Mouse (Mus musculus) T-helper 1 cell (primary cell): ENCODE data around the gene Crtam.

Experiments used
- in situ Hi-C: fragments of 300-600 bp; cut with MboI, MseI; formaldehyde crosslinking; loops from one replicate; pipeline ENCODE4 v1.15.1; 2025; ENCODE audit warnings: high pct_unique_total_duplicates

The Crtam gene

DNA sequence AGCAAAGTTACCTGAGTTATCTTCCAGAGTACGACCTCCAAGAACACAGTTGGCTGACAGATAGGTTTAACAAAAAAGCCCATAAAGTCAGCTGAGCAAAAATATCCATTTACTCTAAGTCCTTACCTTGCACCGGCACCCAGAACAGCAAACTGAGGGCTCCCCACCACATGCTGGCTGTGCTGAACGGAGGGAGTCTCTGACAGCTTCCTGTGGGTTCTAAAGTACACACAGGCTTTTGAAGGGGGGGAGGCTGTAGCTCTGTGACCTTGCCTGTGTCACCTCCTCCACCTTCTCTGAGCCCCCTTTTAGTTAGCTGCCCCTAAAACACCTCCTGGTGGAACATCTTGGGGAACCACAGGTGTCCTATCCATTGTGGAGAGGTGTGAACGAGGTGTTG is at the start of gene Crtam:
Gene Crtam, minus strand, starts transcription at position 214 of the 400 bp plus-strand sequence.
- in situ Hi-C loops, result no loop called here

DNA sequence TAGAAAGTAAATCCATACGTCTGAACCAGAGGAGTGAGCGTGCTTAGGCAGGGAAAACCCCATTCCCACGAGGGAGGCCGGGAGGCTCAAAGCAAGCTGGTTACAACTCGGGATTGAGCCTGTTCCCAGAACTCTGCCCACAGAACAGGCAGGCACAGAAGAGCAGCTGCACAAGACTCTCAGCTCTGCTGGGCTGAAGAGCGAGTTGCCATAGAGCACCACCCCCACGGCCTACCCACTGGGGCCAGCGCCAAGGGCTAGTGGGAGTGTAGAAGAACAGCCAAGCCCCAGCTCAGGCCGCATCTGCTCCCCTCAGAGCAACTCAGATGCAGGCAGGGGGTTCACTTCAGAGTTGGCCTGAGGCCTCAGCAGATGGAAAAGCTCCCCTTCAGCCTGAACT is 49.7 kb upstream of the Crtam start:
- in situ Hi-C loops, result no loop called here

DNA sequence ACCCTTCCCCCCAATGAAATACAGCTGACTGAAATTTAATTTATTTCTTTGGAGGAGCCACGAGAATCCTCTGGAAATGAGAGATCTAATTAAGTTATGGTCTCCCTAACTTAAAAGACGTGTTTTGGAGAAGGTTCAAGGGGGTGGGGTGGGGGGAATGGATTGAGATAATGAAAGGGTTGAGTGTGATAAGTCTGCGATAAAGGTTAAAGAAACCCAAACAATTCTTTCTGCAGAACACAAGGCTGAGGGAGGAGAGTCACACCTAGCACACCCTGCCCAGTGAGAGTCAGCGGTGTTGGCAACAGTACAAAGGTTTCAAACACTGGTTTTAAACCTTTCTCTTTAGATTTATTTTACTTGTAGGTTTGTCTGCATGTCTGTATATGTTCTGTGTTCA is 49.0 kb upstream of the Crtam start:
- in situ Hi-C loops, result no loop called here

DNA sequence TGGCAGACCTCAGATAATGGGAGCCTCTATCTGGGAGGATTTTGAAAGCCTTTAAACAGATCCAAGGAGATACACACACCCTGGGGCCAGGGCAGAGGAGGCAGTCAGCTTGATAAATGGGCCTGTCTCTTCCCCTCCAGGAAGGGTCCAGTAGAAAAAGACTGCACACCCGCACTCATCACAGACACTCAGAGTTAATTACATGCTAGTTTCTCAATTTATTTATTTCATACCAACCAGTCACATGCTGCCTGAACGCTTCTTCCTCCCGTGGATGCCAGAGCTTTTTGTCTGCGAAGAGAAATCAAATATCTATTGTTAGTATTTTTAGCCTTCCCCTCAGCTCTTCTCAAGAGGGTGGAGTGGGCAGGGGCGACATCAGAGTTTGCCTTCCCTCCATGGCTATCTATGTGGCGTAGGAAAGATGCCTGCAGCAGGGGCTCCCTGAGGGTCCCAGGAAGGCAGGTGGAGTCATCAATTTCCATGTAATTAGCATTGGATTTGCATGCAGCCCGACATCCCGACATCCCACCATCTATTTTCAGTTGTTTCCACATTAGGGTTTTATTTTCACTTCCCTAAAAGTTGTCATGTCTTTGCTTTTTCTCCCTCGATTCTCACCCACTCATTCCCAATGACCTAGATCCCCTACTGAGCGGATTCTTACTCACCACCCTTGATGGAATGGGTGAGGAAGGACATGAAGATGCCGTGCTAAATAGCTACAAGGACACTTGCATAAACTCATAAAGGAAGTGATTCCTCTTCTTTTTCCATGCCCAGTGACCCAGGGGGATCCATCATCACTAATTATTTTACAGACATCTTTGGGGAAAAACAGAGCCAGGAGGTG is 46.9 kb upstream of the Crtam start:
- in situ Hi-C loops, result no loop called here

DNA sequence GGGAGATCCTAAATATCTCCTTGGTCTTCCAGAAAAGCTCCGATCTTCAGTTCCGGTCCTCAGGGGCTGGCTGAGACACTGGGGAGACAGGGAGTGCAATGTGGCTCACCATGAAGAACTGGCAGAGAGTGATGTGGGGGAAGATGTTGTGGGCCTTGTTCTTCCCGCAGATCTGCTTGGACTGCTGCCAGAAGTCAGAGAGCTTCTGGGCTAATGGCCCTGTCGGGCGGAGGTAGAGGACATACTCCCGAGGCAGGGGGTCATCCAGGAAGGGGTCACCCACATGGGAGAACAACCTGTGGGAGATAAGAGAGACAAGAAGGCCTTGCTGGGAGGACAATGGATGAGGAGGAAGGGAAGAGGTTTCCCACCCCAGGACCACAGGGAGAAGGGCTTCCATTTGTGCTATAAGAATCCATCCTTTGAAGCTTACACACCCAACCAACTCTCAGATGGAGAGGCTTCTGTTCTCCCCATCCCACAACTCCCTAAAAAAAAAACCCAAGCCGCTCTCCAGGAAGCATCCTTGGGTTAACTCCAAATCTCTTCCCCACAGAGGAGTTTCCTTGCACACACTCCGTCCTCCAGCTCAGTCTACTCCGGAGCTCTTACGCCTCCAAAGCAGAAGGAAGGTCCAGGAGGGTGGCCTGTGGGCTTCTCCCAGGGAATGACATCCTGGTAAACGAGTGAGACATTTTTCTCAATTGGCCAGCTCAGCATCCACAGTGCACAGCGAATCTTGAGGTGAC is 46.1 kb upstream of the Crtam start:
- in situ Hi-C loops, result no loop called here

DNA sequence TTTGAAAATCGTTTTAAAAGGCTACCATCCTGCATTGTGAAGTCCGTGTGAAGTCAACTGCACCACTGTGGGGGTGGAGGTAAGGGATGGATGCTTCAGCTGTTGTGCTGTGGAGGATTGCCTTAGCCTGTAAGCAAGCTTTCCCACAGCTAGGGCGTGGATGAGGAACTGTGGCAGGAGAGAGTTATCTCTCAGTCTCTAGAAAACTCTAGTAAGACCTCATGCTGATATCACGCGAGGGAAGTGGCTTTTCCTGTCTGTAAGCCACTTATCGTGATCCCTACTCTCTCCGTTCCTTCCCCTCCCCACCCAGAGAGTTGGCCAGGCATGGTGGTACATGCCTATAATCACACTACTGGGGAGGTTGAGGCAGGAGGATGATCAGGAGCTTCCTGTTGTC is 44.9 kb upstream of the Crtam start:
- in situ Hi-C loops, result loop anchor here (5.0 kb wide), 1 partner anchor 133 kb away; no protein-coding TSS in a partner anchor

DNA sequence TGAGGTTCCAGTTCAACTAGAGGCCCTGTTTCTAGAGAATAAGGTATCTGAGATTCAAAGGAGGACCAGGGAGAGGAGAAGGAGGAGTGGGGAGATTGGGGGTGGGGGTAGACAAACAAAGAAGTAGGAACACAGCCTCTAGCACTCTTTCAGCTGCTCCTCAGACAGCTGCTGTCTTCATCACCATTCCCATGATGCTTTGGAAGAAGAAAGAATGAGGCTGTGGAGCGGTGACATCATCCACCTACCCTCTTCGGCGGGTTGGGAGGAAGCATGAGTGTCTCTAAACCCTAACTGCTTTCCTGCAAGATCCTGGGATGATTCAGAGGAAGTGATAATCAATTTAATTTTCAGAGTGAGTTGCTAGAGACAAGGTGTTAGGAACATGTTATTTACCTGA is 44.4 kb upstream of the Crtam start:
- in situ Hi-C loops, result loop anchor here (5.0 kb wide), 1 partner anchor 133 kb away; no protein-coding TSS in a partner anchor

DNA sequence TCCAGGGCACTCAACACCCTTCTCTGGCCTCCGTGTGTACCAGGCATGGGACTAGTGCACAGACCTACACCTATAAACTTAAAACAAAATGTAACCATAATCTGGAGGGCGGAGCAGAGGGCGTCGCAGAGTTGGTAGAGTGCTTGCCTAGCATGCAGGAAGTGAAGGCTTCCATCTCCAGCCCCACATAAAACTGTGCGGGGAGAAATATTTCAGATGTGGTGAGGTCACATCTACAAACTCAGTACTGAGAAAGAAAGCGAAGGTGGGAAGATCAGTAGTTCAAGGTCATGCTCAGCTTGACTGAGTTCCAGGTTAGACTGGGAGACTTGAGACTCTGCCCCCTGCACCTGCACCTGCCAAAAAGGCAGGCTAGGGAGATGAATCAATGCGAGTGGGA is 43.8 kb upstream of the Crtam start:
- in situ Hi-C loops, result loop anchor here (5.0 kb wide), 1 partner anchor 134 kb away; no protein-coding TSS in a partner anchor

DNA sequence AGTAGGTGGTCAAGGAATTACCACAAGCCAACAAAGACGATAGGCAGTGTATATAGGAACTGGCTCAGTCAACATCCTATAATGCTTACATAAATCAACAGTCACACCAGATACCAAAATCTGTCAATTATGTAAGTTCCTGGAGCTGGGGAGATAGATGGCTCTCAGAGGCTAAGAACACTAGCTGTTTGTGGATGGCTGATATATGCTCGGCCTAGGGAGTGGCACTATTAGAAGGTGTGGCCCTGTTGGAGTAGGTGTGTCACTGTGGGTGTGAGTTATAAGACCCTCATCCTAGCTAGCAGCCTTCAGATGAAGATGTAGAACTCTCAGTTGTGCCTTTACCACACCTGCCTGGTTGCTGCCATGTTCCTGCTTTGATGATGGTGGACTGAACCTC is 43.2 kb upstream of the Crtam start:
- in situ Hi-C loops, result loop anchor here (5.0 kb wide), 1 partner anchor 135 kb away; no protein-coding TSS in a partner anchor

DNA sequence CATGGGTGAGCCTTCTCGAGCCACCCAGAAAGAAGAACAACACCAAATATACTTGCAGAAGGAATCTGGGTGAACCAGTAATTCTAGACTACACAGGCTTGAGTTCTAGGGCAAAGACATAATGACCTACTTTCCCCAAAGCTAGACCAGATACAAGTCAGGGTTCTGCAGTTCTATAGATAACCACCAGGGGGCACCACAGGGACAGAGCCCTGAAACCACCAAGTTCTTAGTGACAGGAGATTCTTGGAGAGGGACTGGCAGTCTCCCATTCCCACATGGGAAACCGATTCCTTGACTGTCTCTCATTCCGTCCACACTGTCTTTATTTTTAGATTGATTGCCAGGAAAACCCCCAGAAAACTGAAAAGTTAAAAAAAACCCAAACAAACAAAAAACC is 40.2 kb upstream of the Crtam start:
- in situ Hi-C loops, result loop anchor here (5.0 kb wide), 1 partner anchor 138 kb away; no protein-coding TSS in a partner anchor

DNA sequence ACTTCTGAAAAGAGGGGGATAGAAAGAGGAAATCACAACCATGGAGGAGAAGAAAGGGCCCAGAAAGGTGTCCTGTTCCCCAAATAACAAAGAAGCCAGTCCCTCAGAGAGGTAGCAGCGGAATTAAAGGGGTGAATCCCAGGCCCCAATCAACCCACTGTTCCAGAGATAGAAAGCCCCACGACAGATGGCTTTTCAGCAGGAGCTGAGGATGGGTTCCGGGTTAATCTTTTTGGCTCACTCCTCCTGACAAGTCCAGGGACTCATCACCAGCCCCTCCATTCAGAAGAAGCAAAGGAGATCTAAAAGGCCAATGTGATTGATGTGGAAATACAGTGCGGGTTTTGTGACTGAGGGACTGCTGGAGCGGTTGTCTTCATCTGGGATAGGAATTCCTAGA is 39.2 kb upstream of the Crtam start:
- in situ Hi-C loops, result no loop called here

DNA sequence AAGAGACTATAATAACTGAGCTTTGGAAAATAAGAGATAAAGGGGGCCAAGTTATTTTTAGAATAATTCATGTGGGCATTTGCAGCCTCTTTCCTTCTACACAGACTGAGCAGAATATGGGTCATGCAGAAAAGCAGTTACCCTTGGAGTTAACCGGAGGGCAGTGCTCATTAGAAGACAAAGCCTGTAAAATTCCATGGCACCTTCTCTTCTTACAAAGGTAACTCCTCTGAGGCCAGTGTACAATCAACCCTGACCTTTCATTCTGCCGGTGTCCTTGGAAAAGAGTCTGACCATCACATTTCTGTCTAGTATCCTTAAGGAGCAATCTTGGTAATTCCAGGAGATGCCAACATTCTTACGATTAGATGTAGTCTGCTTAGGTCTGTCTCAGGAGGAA is 37.0 kb upstream of the Crtam start:
- in situ Hi-C loops, result no loop called here

DNA sequence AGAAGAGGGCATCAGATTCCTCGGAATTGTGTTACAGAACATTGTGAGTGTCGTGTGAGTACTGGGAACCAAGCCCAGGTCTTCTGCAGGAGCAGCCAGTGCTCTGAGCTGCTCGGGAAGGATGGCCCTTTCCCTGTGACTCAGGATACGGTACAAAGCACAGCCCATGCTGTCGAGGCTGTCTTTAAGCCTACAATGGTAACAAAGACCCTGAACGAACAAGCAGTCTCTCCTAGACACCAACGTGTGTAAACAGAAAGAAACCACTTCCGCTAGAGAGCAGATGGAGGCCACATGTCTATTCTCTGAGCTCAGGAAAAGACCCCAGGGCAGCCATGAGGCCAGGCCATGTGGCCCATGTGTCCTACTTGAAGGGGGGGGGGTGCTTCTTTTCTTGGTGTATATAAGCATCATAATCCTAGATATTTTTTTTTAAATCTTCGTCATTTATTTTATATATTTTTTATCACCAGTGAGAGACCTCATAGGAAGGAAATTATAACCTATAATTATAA is 33.8 kb upstream of the Crtam start:
- in situ Hi-C loops, result loop anchor here (10.0 kb wide), 1 partner anchor 897 kb away; no protein-coding TSS in a partner anchor

DNA sequence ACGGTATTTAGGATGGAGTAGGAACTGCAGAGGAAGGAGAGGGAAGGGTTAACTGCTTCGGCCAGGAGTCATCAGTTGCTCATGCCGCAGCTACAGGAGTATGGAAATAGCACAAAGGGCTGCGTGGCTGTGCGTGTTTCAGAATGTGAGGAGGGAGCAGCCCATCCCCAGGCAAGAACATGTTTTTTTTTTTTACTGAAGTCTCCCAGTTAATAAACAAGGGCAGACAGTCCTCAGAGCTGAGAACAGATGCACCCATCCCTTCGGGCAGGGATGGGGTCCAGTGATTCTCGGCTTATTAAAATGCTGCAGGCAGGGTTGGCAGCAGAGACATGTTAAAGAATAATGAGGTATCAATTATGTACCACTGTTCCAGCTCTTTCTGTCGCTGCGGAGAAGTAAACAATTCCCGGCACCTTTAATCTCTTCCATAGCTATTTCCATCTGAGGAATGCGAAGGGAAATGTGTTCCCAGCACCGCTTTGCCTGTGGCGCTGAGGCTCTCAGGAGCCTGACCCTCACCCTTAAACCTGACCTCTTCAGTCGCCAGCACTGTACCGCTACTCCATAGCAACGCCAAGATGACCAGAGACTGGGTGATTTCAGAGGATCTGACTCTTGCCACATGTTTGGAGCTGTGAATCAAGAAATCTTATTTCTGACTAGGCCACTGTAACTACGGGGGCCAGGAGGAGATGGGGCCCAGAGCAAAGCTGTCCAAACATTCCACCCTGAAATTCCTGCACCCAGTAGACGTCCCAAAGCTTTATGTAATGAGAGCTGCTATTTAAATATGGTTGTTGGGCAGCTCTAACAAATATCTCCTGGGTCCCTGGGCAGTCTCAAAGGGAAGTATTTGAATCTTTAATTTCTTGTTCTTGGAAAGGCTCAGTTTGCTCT is 27.4 kb upstream of the Crtam start:
- in situ Hi-C loops, result loop anchor here (10.0 kb wide), 1 partner anchor 903 kb away; no protein-coding TSS in a partner anchor

DNA sequence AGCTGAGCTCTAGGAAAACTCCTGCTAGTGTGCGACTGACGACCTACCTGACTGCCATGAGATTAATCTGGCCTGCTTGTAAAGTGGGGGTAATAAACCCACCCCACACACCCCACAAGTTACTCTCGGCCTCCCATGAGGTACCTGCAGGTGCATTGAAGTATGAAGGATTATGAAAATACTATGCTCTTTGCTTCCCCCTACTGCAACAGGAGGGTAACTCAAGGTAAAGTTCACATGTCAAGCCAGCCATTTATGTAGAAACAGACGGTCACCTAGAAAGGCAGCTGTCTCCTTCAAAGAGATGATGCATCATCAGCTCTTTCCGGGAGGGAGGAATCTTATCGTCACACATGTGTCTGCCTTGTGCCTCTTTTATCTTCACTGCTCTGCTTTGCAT is 25.4 kb upstream of the Crtam start:
- in situ Hi-C loops, result loop anchor here (5.0 to 10.0 kb wide), 2 partner anchors 38 to 905 kb away; no protein-coding TSS in a partner anchor

DNA sequence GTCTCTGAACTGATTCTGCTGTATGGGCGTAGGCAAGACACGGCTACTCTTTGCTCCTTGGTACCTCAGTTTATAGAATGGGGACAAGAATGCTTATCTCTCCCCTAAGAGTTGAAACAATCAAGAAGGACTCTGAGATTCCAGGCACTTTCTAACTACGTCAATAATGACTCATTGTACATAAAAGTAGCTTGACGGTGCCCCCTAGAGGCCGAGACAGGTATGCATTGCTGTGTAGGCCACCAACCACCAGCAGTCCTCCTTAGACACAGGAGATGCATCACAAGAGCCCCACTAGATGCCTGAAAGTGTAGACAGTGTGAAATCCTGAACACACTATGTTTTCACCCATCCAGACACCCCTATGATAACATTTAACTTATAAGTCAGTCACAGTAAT is 24.0 kb upstream of the Crtam start:
- in situ Hi-C loops, result loop anchor here (5.0 kb wide), 1 partner anchor 36 kb away; no protein-coding TSS in a partner anchor

DNA sequence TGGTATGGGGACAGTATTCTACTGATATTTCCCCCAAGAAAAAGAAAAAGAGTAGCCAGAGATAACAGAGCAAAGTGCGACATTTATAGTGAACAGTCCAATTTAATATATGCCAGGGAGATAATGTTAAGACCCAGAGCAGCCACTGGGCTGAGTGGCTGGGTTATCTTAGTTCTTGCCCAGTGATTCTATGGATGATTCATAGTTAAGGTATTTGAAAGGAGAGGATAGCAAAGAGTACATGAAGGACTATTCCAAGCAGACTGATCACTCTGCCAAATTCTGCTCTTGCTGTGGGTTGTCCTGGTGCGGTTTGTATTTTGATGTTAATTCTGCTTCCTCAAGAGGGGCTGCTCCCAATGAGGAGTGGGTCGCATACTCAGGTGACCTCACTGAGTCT is 17.3 kb upstream of the Crtam start:
- in situ Hi-C loops, result no loop called here

DNA sequence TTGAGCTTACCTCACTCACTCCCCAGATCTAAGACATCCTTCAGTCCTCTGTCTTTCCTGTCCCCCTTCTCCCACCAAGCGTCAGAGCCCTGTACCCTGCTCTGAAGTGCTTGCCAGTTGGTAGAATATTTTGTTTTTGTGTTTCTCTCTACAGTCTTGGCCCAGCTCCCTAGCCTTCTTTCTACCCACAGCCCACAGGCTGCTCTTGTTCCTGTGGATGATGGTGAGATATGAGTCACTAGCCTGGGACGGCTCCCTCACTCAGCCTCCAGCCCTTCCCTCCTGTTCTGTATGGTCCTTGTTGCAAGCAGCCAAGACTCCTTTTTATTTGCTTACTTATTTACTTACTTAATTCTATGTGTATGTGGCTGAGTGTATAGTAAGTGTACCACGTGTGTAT is 16.1 kb upstream of the Crtam start:
- in situ Hi-C loops, result no loop called here

DNA sequence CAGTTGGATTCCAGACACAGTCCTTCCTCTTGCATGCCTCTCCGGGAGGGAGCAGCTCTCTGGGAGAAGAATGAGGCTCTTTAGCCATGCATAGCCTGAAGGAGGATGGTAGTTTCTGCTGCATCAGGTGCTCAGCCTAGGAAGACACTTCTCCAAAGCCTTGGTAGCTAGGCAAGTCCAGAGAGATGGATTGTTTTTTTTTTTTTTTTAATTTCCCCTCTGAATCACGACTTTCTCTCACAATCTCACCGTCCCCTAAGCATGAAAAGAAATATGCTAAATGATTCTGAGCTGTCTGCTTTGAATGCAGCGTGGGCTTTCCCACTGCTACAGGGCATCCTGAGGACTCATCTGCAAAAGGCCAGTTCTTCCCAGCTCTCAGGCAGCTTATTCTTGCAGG is 10.1 kb upstream of the Crtam start:
- in situ Hi-C loops, result no loop called here

DNA sequence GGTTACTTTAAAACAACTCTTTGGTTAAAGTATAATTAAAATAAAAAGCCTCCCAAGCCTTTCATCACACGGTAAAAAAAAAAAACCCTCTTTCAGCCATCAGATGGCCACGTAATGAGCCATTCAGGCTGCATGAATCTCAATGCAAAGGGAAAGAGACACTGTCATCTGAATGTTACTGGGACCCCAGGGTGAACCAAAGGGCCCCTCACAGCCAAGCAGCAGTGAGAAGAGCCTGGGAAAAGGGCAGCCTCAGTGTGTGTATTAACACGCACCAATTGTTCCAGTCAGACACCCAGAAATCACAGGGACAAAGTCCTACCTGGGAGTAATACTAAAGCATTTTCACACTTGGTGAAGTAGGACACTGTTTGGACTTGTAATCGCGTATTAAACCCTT is 8.0 kb upstream of the Crtam start:
- in situ Hi-C loops, result no loop called here
